ENCODE assay signal across 16 mouse cellular contexts in genomic region chr17:29073313-29073712, GRCm38 (mm10). TPM values are rescaled to one million over a fixed set of nuclear protein-coding genes. Genes with fewer than 3 reads are reported as not detected.
DNase-seq lines count a peak whose midpoint lies in the region; ATAC-seq and TF ChIP-seq lines count a peak whose summit lies in the region.
"Had no signal": no experiment of that assay in that cellular context is flagged by ENCODE, and none has a peak within 500 bp of the region (broad histone marks: within the 10 kb centered on the region; RNA-seq: fewer than 3 reads in every experiment).

No protein-coding gene starts in this region.

- WGBS in cerebellum, adult 2 months, result 38% methylated on average over 5 of the region's 5 CpGs
- 40% methylated on average over 5 of the region's 5 CpGs for WGBS in heart, embryonic 16.5 days

- TF ChIP-seq CTCF in cerebellum, adult 2 months (IDR thresholded peaks at IDR 0.05; ENCODE audit: borderline replicate concordance, insufficient read depth, low read depth, low read length), result no peak

- H3K27ac ChIP-seq in cerebellum, adult 2 months (ENCODE audit: insufficient read depth, low read length), result peak overlapping the region; percentile 49; the same call in 1 of the 2 replicates
- peak overlapping the region; percentile 51 for H3K27ac ChIP-seq in heart, embryonic 16.5 days (ENCODE audit: low read length)
- H3K27ac ChIP-seq: hindbrain, embryonic 12.5 days had no signal

- H3K4me3 ChIP-seq in cerebellum, adult 2 months (replicated peaks; ENCODE audit: insufficient read depth, low read depth, low read length), result no peak overlapping the region
- no peak overlapping the region for H3K4me3 ChIP-seq in heart, embryonic 16.5 days (ENCODE audit: low read length)
- peak overlapping the region; percentile 40 for H3K4me3 ChIP-seq in megakaryocyte, embryonic 14.5 days (replicated peaks)
- H3K4me3 ChIP-seq in myocyte, result no peak overlapping the region
- H3K4me3 ChIP-seq: hindbrain, embryonic 12.5 days had no signal

- H3K27me3 ChIP-seq in cerebellum, adult 2 months (ENCODE audit: control insufficient read depth, insufficient read depth, low read length), result no peaks in the 10 kb centered on the region
- H3K27me3 ChIP-seq in heart, embryonic 16.5 days (ENCODE audit: control insufficient read depth, insufficient read depth, low read length), result no peaks in the 10 kb centered on the region
- no peaks in the 10 kb centered on the region for H3K27me3 ChIP-seq in megakaryocyte, embryonic 14.5 days (replicated peaks)
- no peaks in the 10 kb centered on the region for H3K27me3 ChIP-seq in myocyte (ENCODE audit: control insufficient read depth, insufficient read depth, insufficient read length)
- H3K27me3 ChIP-seq: hindbrain, embryonic 12.5 days had no signal

- no peak for ATAC-seq in heart, embryonic 16.5 days (replicated peaks; ENCODE audit: extremely low read depth, insufficient read depth, low FRiP score)
- ATAC-seq in megakaryocyte, adult 5-6 weeks (ENCODE audit: poor library complexity, severe bottlenecking), result no peak

- no peaks in the 10 kb centered on the region for H3K36me3 ChIP-seq in heart, embryonic 16.5 days (ENCODE audit: control insufficient read depth, insufficient read depth)
- peaks cover 68% of the 10 kb centered on the region for H3K36me3 ChIP-seq in megakaryocyte, embryonic 14.5 days (replicated peaks; ENCODE audit: low read length)
- no peaks in the 10 kb centered on the region for H3K36me3 ChIP-seq in myocyte (ENCODE audit: control insufficient read depth, insufficient read depth)
- H3K36me3 ChIP-seq: hindbrain, embryonic 12.5 days had no signal

- no peaks in the 10 kb centered on the region for H3K79me2 ChIP-seq in myocyte (ENCODE audit: control insufficient read depth, insufficient read depth)

- H3K9me3 ChIP-seq in heart, embryonic 16.5 days (replicated peaks; ENCODE audit: control insufficient read depth, low read length), result no peaks in the 10 kb centered on the region
- H3K9me3 ChIP-seq in megakaryocyte, embryonic 14.5 days, result no peaks in the 10 kb centered on the region
- H3K9me3 ChIP-seq: hindbrain, embryonic 12.5 days had no signal

- peak overlapping the region; percentile 38 for H3K4me2 ChIP-seq in heart, embryonic 16.5 days (ENCODE audit: low read depth, low read length)
- peak overlapping the region; percentile 44 for H3K4me2 ChIP-seq in myocyte (ENCODE audit: low read depth)
- H3K4me2 ChIP-seq: hindbrain, embryonic 12.5 days had no signal

- H3K9ac ChIP-seq in heart, embryonic 16.5 days (ENCODE audit: low read length), result peak overlapping the region; percentile 1; the same call in 1 of the 2 replicates
- H3K9ac ChIP-seq: hindbrain, embryonic 12.5 days had no signal

- H3ac ChIP-seq in myocyte (ENCODE audit: control insufficient read depth, insufficient read length), result no peak overlapping the region

- DNase-seq in cerebellum, adult 2 months, result no peak
- no peak for DNase-seq in cerebellum, adult 8-10 months
- DNase-seq in heart, adult 18-20 months, result no peak
- DNase-seq in right cerebral cortex, postnatal 10 days (ENCODE audit: low spot score in 2 of 2), result no peak
- DNase-seq: cerebellum, postnatal 36 days; gastrocnemius, postnatal 14 days; kidney, adult 2 months; kidney, postnatal 25 days; lung, postnatal 36 days; thymus, postnatal 25 days had no signal

- no peak for TF ChIP-seq POLR2A in cerebellum, adult 2 months (IDR thresholded peaks at IDR 0.05; ENCODE audit: borderline replicate concordance, insufficient read depth, low read length)
- TF ChIP-seq POLR2A in myocyte (IDR thresholded peaks at IDR 0.05; ENCODE audit: insufficient read length, low read depth), result no peak

- no peaks in the 10 kb centered on the region for H3K4me1 ChIP-seq in cerebellum, adult 2 months (ENCODE audit: control insufficient read depth, insufficient read depth, low read length)
- H3K4me1 ChIP-seq in heart, embryonic 16.5 days (ENCODE audit: control insufficient read depth, insufficient read depth, low read length), result peaks cover 26% of the 10 kb centered on the region
- H3K4me1 ChIP-seq in megakaryocyte, embryonic 14.5 days, result peaks cover 64% of the 10 kb centered on the region

TF ChIP-seq in myocyte, 11 proteins besides CTCF, POLR2A, EP300 and RAD21:
- no peak for TF ChIP-seq MYOD1 (IDR thresholded peaks at IDR 0.05; ENCODE audit: control insufficient read depth in 1 of 3, insufficient read length in 2 of 3, low read depth in 2 of 3)
- no peak for TF ChIP-seq TCF3 (IDR thresholded peaks at IDR 0.05; ENCODE audit: insufficient read length, low read depth)
- TF ChIP-seq TCF12 (IDR thresholded peaks at IDR 0.05; ENCODE audit: insufficient read depth, poor library complexity, severe bottlenecking), result no peak
- no peak for TF ChIP-seq CEBPB (IDR thresholded peaks at IDR 0.05; ENCODE audit: insufficient read depth, poor library complexity, severe bottlenecking)
- TF ChIP-seq POLR2AphosphoS2 (IDR thresholded peaks at IDR 0.05; ENCODE audit: insufficient read length, low read depth), result no peak
- no peak for TF ChIP-seq MYOG (IDR thresholded peaks at IDR 0.05; ENCODE audit: control insufficient read depth in 1 of 3, insufficient read depth in 1 of 3, insufficient read length in 2 of 3, low read depth in 2 of 3)
- TF ChIP-seq USF1 (IDR thresholded peaks at IDR 0.05; ENCODE audit: low read depth), result no peak
- no peak for TF ChIP-seq E2F4 (IDR thresholded peaks at IDR 0.05; ENCODE audit: insufficient read depth)

RNA-seq across cellular contexts. Expression of gene Cdkn1a, which starts 17.5 kb away (rescaled TPM):
- 12.6 and 19.4 TPM in 2 replicates for polyA plus RNA-seq in cerebellum, adult 2 months (2012; rRNA removed)
- polyA plus RNA-seq in heart, embryonic 16.5 days (2015; fragmentation: Nextera tagmentation; extraction: Ambion mirVana), result 70.1 and 70.7 TPM in 2 replicates
- total RNA-seq in heart, adult 18-20 months (2021), result 100 to 1,000 TPM; 101 to 149 TPM
- polyA plus RNA-seq in megakaryocyte, embryonic 14.5 days (2012; ENCODE audit: insufficient read depth, low replicate concordance), result 228 and 253 TPM in 2 replicates
- total RNA-seq in megakaryocyte, adult 5-6 weeks (2015), result 19.9 and 22.6 TPM in 2 replicates
- total RNA-seq in megakaryocyte, adult 5-6 weeks (2017), result 3.7 and 5.8 TPM in 2 replicates
- polyA plus RNA-seq in myocyte (2012; fragmentation: generic; extraction: Trizol), result 2,069 TPM

RNA-seq across cellular contexts. Expression of gene Rab44, which starts 40.6 kb away (rescaled TPM):
- 0.32 and 0.47 TPM in 2 replicates for polyA plus RNA-seq in cerebellum, adult 2 months (2012; rRNA removed)
- polyA plus RNA-seq in heart, embryonic 16.5 days (2015; fragmentation: Nextera tagmentation; extraction: Ambion mirVana), result 2.2 and 4.4 TPM in 2 replicates
- total RNA-seq in heart, adult 18-20 months (2021), result under 1 TPM in 1 of 2 experiments, not detected in 1; 0.69 TPM
- 3.4 and 22.3 TPM in 2 replicates for polyA plus RNA-seq in megakaryocyte, embryonic 14.5 days (2012; ENCODE audit: insufficient read depth, low replicate concordance)
- 52.2 and 62.4 TPM in 2 replicates for total RNA-seq in megakaryocyte, adult 5-6 weeks (2015)
- total RNA-seq in megakaryocyte, adult 5-6 weeks (2017), result 104 and 105 TPM in 2 replicates
- 6.8 TPM for polyA plus RNA-seq in myocyte (2012; fragmentation: generic; extraction: Trizol)
- polyA plus RNA-seq: neural tube, embryonic 14.5 days had no signal

RNA-seq across cellular contexts. Expression of gene Srsf3, which starts 40.9 kb away (rescaled TPM):
- polyA plus RNA-seq in cerebellum, adult 2 months (2012; rRNA removed), result 129 and 136 TPM in 2 replicates
- polyA plus RNA-seq in heart, embryonic 16.5 days (2015; fragmentation: Nextera tagmentation; extraction: Ambion mirVana), result 323 and 367 TPM in 2 replicates
- 10 to 100 TPM; 74.9 to 89.9 TPM for total RNA-seq in heart, adult 18-20 months (2021)
- polyA plus RNA-seq in megakaryocyte, embryonic 14.5 days (2012; ENCODE audit: insufficient read depth, low replicate concordance), result 27.5 and 103 TPM in 2 replicates
- total RNA-seq in megakaryocyte, adult 5-6 weeks (2015), result 317 and 383 TPM in 2 replicates
- total RNA-seq in megakaryocyte, adult 5-6 weeks (2017), result 479 and 534 TPM in 2 replicates
- polyA plus RNA-seq in myocyte (2012; fragmentation: generic; extraction: Trizol), result 98.2 TPM
